23 mouse cellular contexts compared by ENCODE assay signal in the genomic region with DNA sequence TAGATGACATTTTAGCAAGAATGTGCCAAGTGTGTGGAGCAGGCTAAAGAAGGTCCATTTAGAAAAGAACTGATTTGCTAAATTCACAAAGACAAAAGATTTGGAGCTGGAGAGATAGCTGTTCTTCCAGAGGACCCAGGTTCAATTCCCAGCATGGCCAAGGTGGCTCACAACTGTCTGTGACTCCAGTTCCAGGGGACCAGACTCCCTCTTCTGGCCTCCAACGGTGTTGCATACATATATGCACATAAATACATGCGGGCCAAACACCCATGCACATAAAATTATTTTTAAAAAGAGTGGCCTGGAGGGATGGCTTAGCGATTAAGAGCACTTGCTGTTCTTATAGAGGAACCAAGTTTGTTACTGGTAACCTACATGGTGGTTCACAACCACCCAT. TPM values are rescaled to one million over a fixed set of nuclear protein-coding genes. Genes with fewer than 3 reads are reported as not detected.
DNase-seq lines count a peak whose midpoint lies in the region; ATAC-seq and TF ChIP-seq lines count a peak whose summit lies in the region.
"Had no signal": no experiment of that assay in that cellular context is flagged by ENCODE, and none has a peak within 500 bp of the region (broad histone marks: within the 10 kb centered on the region; RNA-seq: fewer than 3 reads in every experiment).

No protein-coding gene starts in this region.

- H3K27me3 ChIP-seq in heart, postnatal 0 days (ENCODE audit: control insufficient read depth, insufficient read depth, low read length) = no peaks in the 10 kb centered on the region
- no peaks in the 10 kb centered on the region for H3K27me3 ChIP-seq in heart, embryonic 12.5 days (replicated peaks)
- no peaks in the 10 kb centered on the region for H3K27me3 ChIP-seq in liver, postnatal 0 days (ENCODE audit: insufficient read depth, low read length)
- peaks cover 29% of the 10 kb centered on the region for H3K27me3 ChIP-seq in CH12.LX (replicated peaks)

- TF ChIP-seq EP300 in heart, postnatal 0 days (IDR thresholded peaks at IDR 0.05; ENCODE audit: low read depth) = no peak
- TF ChIP-seq EP300 in liver, postnatal 0 days (IDR thresholded peaks at IDR 0.05; ENCODE audit: low read depth) = no peak
- no peak for TF ChIP-seq EP300 in CH12.LX (IDR thresholded peaks at IDR 0.05; ENCODE audit: low read length)

- H3K36me3 ChIP-seq in heart, postnatal 0 days (replicated peaks; ENCODE audit: control insufficient read depth, insufficient read depth, low read length) = no peaks in the 10 kb centered on the region
- no peaks in the 10 kb centered on the region for H3K36me3 ChIP-seq in heart, embryonic 12.5 days
- H3K36me3 ChIP-seq in liver, postnatal 0 days (replicated peaks; ENCODE audit: insufficient read depth, low read length) = no peaks in the 10 kb centered on the region
- H3K36me3 ChIP-seq in CH12.LX (replicated peaks in 1 of 2; ENCODE audit: control insufficient read depth in 1 of 2, insufficient read depth in 1 of 2, low read length in 1 of 2) = no peaks in the 10 kb centered on the region
- H3K36me3 ChIP-seq: hindbrain, embryonic 10.5 days; liver, embryonic 15.5 days had no signal

- no peak overlapping the region for H3K4me3 ChIP-seq in heart, postnatal 0 days (ENCODE audit: low read depth, low read length)
- no peak overlapping the region for H3K4me3 ChIP-seq in heart, embryonic 12.5 days
- H3K4me3 ChIP-seq in liver, postnatal 0 days (ENCODE audit: low read depth, low read length) = no peak overlapping the region
- H3K4me3 ChIP-seq in CH12.LX (replicated peaks in 1 of 3; ENCODE audit: low read depth in 2 of 3, low read length in 2 of 3, poor library complexity in 1 of 3) = no peak overlapping the region
- H3K4me3 ChIP-seq: hindbrain, embryonic 10.5 days; liver, embryonic 15.5 days had no signal

- in situ Hi-C loops in CH12.LX (cut with MboI; ENCODE audit: low pct_ligation_motif_present, low pct_unique_long_range_greater_than_20kb, low sequenced_read_pairs) = no loop called here

- TF ChIP-seq POLR2A in CH12.LX (IDR thresholded peaks at IDR 0.05; ENCODE audit: low read depth, low read length) = no peak

- dilution Hi-C loops in CH12.LX (cut with MboI; ENCODE audit: extremely low pct_ligation_motif_present, extremely low pct_unique_long_range_greater_than_20kb, low sequenced_read_pairs) = no loop called here

- no peak for DNase-seq in heart, postnatal 0 days (ENCODE audit: low spot score)
- no peak for DNase-seq in liver, postnatal 0 days
- DNase-seq in liver = no peak
- DNase-seq in CH12.LX (ENCODE audit: extremely low read depth) = no peak
- DNase-seq in ZHBTc4 (ENCODE audit: low read depth, low spot score) = peak; percentile 37
- DNase-seq in cerebellum, adult 8-10 months = no peak
- DNase-seq in adrenal gland, postnatal 4 days (ENCODE audit: low spot score in 2 of 2) = no peak
- DNase-seq: kidney, adult 18-20 months; retina, postnatal 1 day; spleen, adult 18-20 months had no signal

- 0 out of 2 replicates have a peak, but pooled peaks have one; percentile 7 for TF ChIP-seq CTCF in heart, postnatal 0 days (IDR thresholded peaks at IDR 0.05; ENCODE audit: low read depth)
- TF ChIP-seq CTCF in liver, postnatal 0 days (IDR thresholded peaks at IDR 0.05; ENCODE audit: low read depth) = peak; percentile 49
- TF ChIP-seq CTCF in CH12.LX (conservative IDR thresholded peaks at IDR 0.05 in 1 of 2, IDR thresholded peaks at IDR 0.05 in 1 of 2; ENCODE audit: low read depth in 2 of 2, low read length in 2 of 2) = peak; percentile 7 to 64; a peak in 2 of 4 replicates

- H3K9me3 ChIP-seq in heart, postnatal 0 days (replicated peaks; ENCODE audit: control insufficient read depth, low read length) = no peaks in the 10 kb centered on the region
- H3K9me3 ChIP-seq in heart, embryonic 12.5 days (replicated peaks) = no peaks in the 10 kb centered on the region
- no peaks in the 10 kb centered on the region for H3K9me3 ChIP-seq in liver, postnatal 0 days (ENCODE audit: low read length)
- peaks cover 18% of the 10 kb centered on the region for H3K9me3 ChIP-seq in CH12.LX (replicated peaks; ENCODE audit: low read length)
- H3K9me3 ChIP-seq: hindbrain, embryonic 10.5 days; liver, embryonic 15.5 days had no signal

- no peaks in the 10 kb centered on the region for H3K79me2 ChIP-seq in CH12.LX (replicated peaks; ENCODE audit: control insufficient read depth, extremely low read depth, insufficient read depth, poor library complexity, severe bottlenecking)

- peaks cover 5% of the 10 kb centered on the region for H3K4me1 ChIP-seq in heart, postnatal 0 days (ENCODE audit: control insufficient read depth, insufficient read depth)
- H3K4me1 ChIP-seq in heart, embryonic 12.5 days (replicated peaks) = peaks cover 11% of the 10 kb centered on the region
- H3K4me1 ChIP-seq in liver, postnatal 0 days (ENCODE audit: insufficient read depth) = peaks cover 12% of the 10 kb centered on the region
- peaks cover 0 to 12% of the 10 kb centered on the region in 2 experiments; a peak in 2 of 4 replicates for H3K4me1 ChIP-seq in CH12.LX (ENCODE audit: control insufficient read depth in 1 of 2, insufficient read depth in 2 of 2)

- no peak for ATAC-seq in heart, postnatal 0 days (ENCODE audit: insufficient read depth, low read depth)
- ATAC-seq in heart, embryonic 12.5 days (ENCODE audit: insufficient number of reproducible peaks, low FRiP score) = no peak
- ATAC-seq in liver, postnatal 0 days = no peak
- ATAC-seq: activated CD4-positive, CD25-positive, alpha-beta regulatory T cell, adult 4 months; forebrain, embryonic 14.5 days had no signal

- no peak overlapping the region for H3K4me2 ChIP-seq in heart, postnatal 0 days (ENCODE audit: low read depth, low read length)
- no peak overlapping the region for H3K4me2 ChIP-seq in heart, embryonic 12.5 days
- no peak overlapping the region for H3K4me2 ChIP-seq in liver, postnatal 0 days (ENCODE audit: low read depth, low read length)
- H3K4me2 ChIP-seq in CH12.LX (ENCODE audit: insufficient read depth, low read depth, poor library complexity, severe bottlenecking) = no peak overlapping the region
- H3K4me2 ChIP-seq: heart, embryonic 11.5 days; liver, embryonic 15.5 days had no signal

- TF ChIP-seq RAD21 in CH12.LX (IDR thresholded peaks at IDR 0.05; ENCODE audit: low read depth, low read length) = peak; percentile 52

- WGBS in heart, postnatal 0 days = 71% methylated on average over 3 of the region's 3 CpGs
- 66% methylated on average over 3 of the region's 3 CpGs for WGBS in heart, embryonic 12.5 days
- 77% methylated on average over 3 of the region's 3 CpGs for WGBS in liver, postnatal 0 days (ENCODE audit: insufficient replicate concordance)

- no peak overlapping the region for H3K27ac ChIP-seq in heart, postnatal 0 days (ENCODE audit: low read depth)
- H3K27ac ChIP-seq in heart, embryonic 12.5 days (ENCODE audit: poor library complexity, severe bottlenecking) = no peak overlapping the region
- H3K27ac ChIP-seq in liver, postnatal 0 days (ENCODE audit: low read depth) = no peak overlapping the region
- no peak overlapping the region for H3K27ac ChIP-seq in CH12.LX (ENCODE audit: insufficient read depth, low read depth)
- H3K27ac ChIP-seq: hindbrain, embryonic 10.5 days; liver, embryonic 15.5 days had no signal

- H3K9ac ChIP-seq in heart, postnatal 0 days (replicated peaks; ENCODE audit: low read depth, low read length) = no peak overlapping the region
- H3K9ac ChIP-seq in heart, embryonic 12.5 days = no peak overlapping the region
- H3K9ac ChIP-seq in liver, postnatal 0 days (replicated peaks) = no peak overlapping the region
- no peak overlapping the region for H3K9ac ChIP-seq in CH12.LX (ENCODE audit: insufficient read depth, low read depth)
- H3K9ac ChIP-seq: liver, embryonic 15.5 days had no signal

TF ChIP-seq in CH12.LX, 34 proteins besides CTCF, POLR2A, EP300 and RAD21:
- TF ChIP-seq NELFE (IDR thresholded peaks at IDR 0.05; ENCODE audit: low read depth, low read length) = no peak
- TF ChIP-seq SMC3 (IDR thresholded peaks at IDR 0.05; ENCODE audit: low read depth, low read length) = peak; percentile 61

RNA-seq across cellular contexts. Expression of gene Cpd, which starts 4.7 kb away (rescaled TPM):
- total RNA-seq in heart, postnatal 0 days (2014; rRNA removed; ENCODE audit: low replicate concordance) = 58.6 and 66.9 TPM in 2 replicates
- 7.6 and 8.6 TPM in 2 replicates for polyA plus RNA-seq in heart, postnatal 0 days (2015; fragmentation: Nextera tagmentation; extraction: Ambion mirVana)
- polyA plus RNA-seq in heart, embryonic 12.5 days (2016; fragmentation: Nextera tagmentation; extraction: Ambion mirVana) = 24.3 and 25.7 TPM in 2 replicates
- 3.3 and 3.7 TPM in 2 replicates for polyA plus RNA-seq in liver, postnatal 0 days (2015; fragmentation: Nextera tagmentation; extraction: Ambion mirVana)
- total RNA-seq in CH12.LX (2012; rRNA removed) = 11.2 and 20.0 TPM in 2 replicates
- 28.5 and 31.5 TPM in 2 replicates for total RNA-seq in CH12.LX (2014; rRNA removed)
- 23.1 and 27.7 TPM in 2 replicates for polyA plus RNA-seq in CH12.LX (2012; ENCODE audit: insufficient read length, low read depth)
- total RNA-seq in adrenal gland, postnatal 4 days (2021) = 10 to 100 TPM; 62.9 to 69.5 TPM

RNA-seq across cellular contexts. Expression of gene Tmigd1, which starts 50.4 kb away (rescaled TPM):
- total RNA-seq in heart, postnatal 0 days (2014; rRNA removed; ENCODE audit: low replicate concordance) = not detected in 2 replicates
- 0.41 and 0.56 TPM in 2 replicates for polyA plus RNA-seq in heart, postnatal 0 days (2015; fragmentation: Nextera tagmentation; extraction: Ambion mirVana)
- polyA plus RNA-seq in heart, embryonic 12.5 days (2016; fragmentation: Nextera tagmentation; extraction: Ambion mirVana) = 0.30 TPM in 1 of 2 replicates, not detected in the other
- polyA plus RNA-seq in liver, postnatal 0 days (2015; fragmentation: Nextera tagmentation; extraction: Ambion mirVana) = 0.11 TPM in 1 of 2 replicates, not detected in the other
- total RNA-seq in CH12.LX (2012; rRNA removed) (not detected in 2 replicates), CH12.LX (2014; rRNA removed) (not detected in 2 replicates)
- not detected in 2 replicates for polyA plus RNA-seq in CH12.LX (2012; ENCODE audit: insufficient read length, low read depth)
- total RNA-seq in adrenal gland, postnatal 4 days (2021) = 1 to 10 TPM; 1.2 to 1.5 TPM
- total RNA-seq: gastrocnemius, adult 8-10 months; layer of hippocampus, postnatal 10 days; left cerebral cortex, postnatal 25 days; megakaryocyte, adult 5-6 weeks; midbrain, postnatal 0 days had no signal
- polyA plus RNA-seq: forebrain, embryonic 14.5 days; heart, embryonic 11.5 days; liver, embryonic 15.5 days; midbrain, postnatal 0 days; neural tube, embryonic 14.5 days; testis, adult 2 months had no signal
